Mouse (Mus musculus): ENCODE results near the gene Ric8b. TPM values are rescaled to one million over a fixed set of nuclear protein-coding genes. Genes with fewer than 3 reads are reported as not detected.

Gene Ric8b
- polyA plus RNA-seq, 1 experiment: 12.9 TPM

GRCm38 (mm10) chr10:84928465-84928864 lies 11.0 kb downstream of the Ric8b start:
- DNase-seq: no peak
- Histone ChIP-seq H3K4me1 (ENCODE audit: control insufficient read depth, insufficient read depth, low read length) (no peaks in the 10 kb centered on the region), H3K4me3 (replicated peaks; ENCODE audit: extremely low read depth, low read depth, low read length) (no peak overlapping the region)
- no peak for TF ChIP-seq CTCF (IDR thresholded peaks at IDR 0.05; ENCODE audit: insufficient read depth, low read length)
- WGBS: 88% methylated on average over 4 of the region's 4 CpGs

GRCm38 (mm10) chr10:84935553-84936209 lies 18.3 kb downstream of the Ric8b start:
- WGBS: 84% methylated on average over 7 of the region's 7 CpGs
- no peak for DNase-seq
- no peaks in the 10 kb centered on the region for H3K4me1 ChIP-seq (ENCODE audit: control insufficient read depth, insufficient read depth, low read length)
- TF ChIP-seq CTCF (IDR thresholded peaks at IDR 0.05; ENCODE audit: insufficient read depth, low read length): no peak
- TF ChIP-seq POLR2A (IDR thresholded peaks at IDR 0.05; ENCODE audit: borderline replicate concordance, extremely low read depth, low read depth, low read length): no peak
- H3K4me3 ChIP-seq (replicated peaks; ENCODE audit: extremely low read depth, low read depth, low read length): no peak overlapping the region

- Histone ChIP-seq H3K4me1 (ENCODE audit: control insufficient read depth, insufficient read depth, low read length) (no peaks in the 10 kb centered on the region), H3K4me3 (replicated peaks; ENCODE audit: extremely low read depth, low read depth, low read length) (no peak overlapping the region)
- no peak for DNase-seq
- TF ChIP-seq POLR2A (IDR thresholded peaks at IDR 0.05; ENCODE audit: borderline replicate concordance, extremely low read depth, low read depth, low read length): no peak
- no peak for TF ChIP-seq CTCF (IDR thresholded peaks at IDR 0.05; ENCODE audit: insufficient read depth, low read length)
- 76% methylated on average over 4 of the region's 4 CpGs for WGBS
These were observed 19.6 kb downstream of the Ric8b start for GRCm38 (mm10) chr10:84936832-84937515.

- TF ChIP-seq POLR2A (IDR thresholded peaks at IDR 0.05; ENCODE audit: borderline replicate concordance, extremely low read depth, low read depth, low read length) (no peak), CTCF (IDR thresholded peaks at IDR 0.05; ENCODE audit: insufficient read depth, low read length) (no peak)
- H3K4me1 ChIP-seq (ENCODE audit: control insufficient read depth, insufficient read depth, low read length): no peaks in the 10 kb centered on the region
- no peak for DNase-seq
- H3K4me3 ChIP-seq (replicated peaks; ENCODE audit: extremely low read depth, low read depth, low read length): no peak overlapping the region
- 76% methylated on average over 14 of the region's 14 CpGs for WGBS
These were observed 20.8 kb downstream of the Ric8b start for GRCm38 (mm10) chr10:84938094-84938820.

GRCm38 (mm10) chr10:84938886-84939285 lies 21.5 kb downstream of the Ric8b start:
- 87% methylated on average over 5 of the region's 5 CpGs for WGBS
- Histone ChIP-seq H3K4me1 (ENCODE audit: control insufficient read depth, insufficient read depth, low read length) (no peaks in the 10 kb centered on the region), H3K4me3 (replicated peaks; ENCODE audit: extremely low read depth, low read depth, low read length) (no peak overlapping the region)
- DNase-seq: no peak
- TF ChIP-seq POLR2A (IDR thresholded peaks at IDR 0.05; ENCODE audit: borderline replicate concordance, extremely low read depth, low read depth, low read length): no peak
- TF ChIP-seq CTCF (IDR thresholded peaks at IDR 0.05; ENCODE audit: insufficient read depth, low read length): no peak

- WGBS: 35% methylated on average over 1 of the region's 1 CpGs
- no peak for DNase-seq
- H3K4me3 ChIP-seq (replicated peaks; ENCODE audit: extremely low read depth, low read depth, low read length): no peak overlapping the region
- TF ChIP-seq CTCF (IDR thresholded peaks at IDR 0.05; ENCODE audit: insufficient read depth, low read length) (no peak), POLR2A (IDR thresholded peaks at IDR 0.05; ENCODE audit: borderline replicate concordance, extremely low read depth, low read depth, low read length) (no peak)
- no peaks in the 10 kb centered on the region for H3K4me1 ChIP-seq (ENCODE audit: control insufficient read depth, insufficient read depth, low read length)
These were observed 22.9 kb downstream of the Ric8b start for GRCm38 (mm10) chr10:84940356-84940755.

- H3K4me1 ChIP-seq (ENCODE audit: control insufficient read depth, insufficient read depth, low read length): peaks cover 7% of the 10 kb centered on the region
- no peak overlapping the region for H3K4me3 ChIP-seq (replicated peaks; ENCODE audit: extremely low read depth, low read depth, low read length)
- no peak for DNase-seq
- TF ChIP-seq CTCF (IDR thresholded peaks at IDR 0.05; ENCODE audit: insufficient read depth, low read length) (no peak), POLR2A (IDR thresholded peaks at IDR 0.05; ENCODE audit: borderline replicate concordance, extremely low read depth, low read depth, low read length) (no peak)
- WGBS: 95% methylated on average over 3 of the region's 3 CpGs
These were observed 28.3 kb downstream of the Ric8b start for GRCm38 (mm10) chr10:84945692-84946091.

GRCm38 (mm10) chr10:84948970-84949683 lies 31.7 kb downstream of the Ric8b start:
- Histone ChIP-seq H3K4me1 (ENCODE audit: control insufficient read depth, insufficient read depth, low read length) (peaks cover 7% of the 10 kb centered on the region), H3K4me3 (replicated peaks; ENCODE audit: extremely low read depth, low read depth, low read length) (no peak overlapping the region)
- WGBS: 31% methylated on average over 8 of the region's 8 CpGs
- DNase-seq: no peak
- TF ChIP-seq POLR2A (IDR thresholded peaks at IDR 0.05; ENCODE audit: borderline replicate concordance, extremely low read depth, low read depth, low read length): no peak
- no peak for TF ChIP-seq CTCF (IDR thresholded peaks at IDR 0.05; ENCODE audit: insufficient read depth, low read length)

GRCm38 (mm10) chr10:84949684-84950010 lies 32.2 kb downstream of the Ric8b start:
- H3K4me1 ChIP-seq (ENCODE audit: control insufficient read depth, insufficient read depth, low read length): peaks cover 7% of the 10 kb centered on the region
- no peak overlapping the region for H3K4me3 ChIP-seq (replicated peaks; ENCODE audit: extremely low read depth, low read depth, low read length)
- no peak for DNase-seq
- TF ChIP-seq POLR2A (IDR thresholded peaks at IDR 0.05; ENCODE audit: borderline replicate concordance, extremely low read depth, low read depth, low read length) (no peak), CTCF (IDR thresholded peaks at IDR 0.05; ENCODE audit: insufficient read depth, low read length) (no peak)
- WGBS: 39% methylated on average over 3 of the region's 3 CpGs

All from lung, adult 2 months (tissue).